Mouse (Mus musculus) hindbrain, postnatal 0 days (tissue): ENCODE measurements around the gene Tmem217. TPM values are rescaled to one million over a fixed set of nuclear protein-coding genes. Genes with fewer than 3 reads are reported as not detected.
A peak's percentile ranks its signal among the peaks of the same experiment; 100 is the strongest.
"Not testable (repeated sequence)": the region's sequence is repeated elsewhere in the genome, so short reads cannot be mapped to it uniquely, and the experiment has no call there.

Experiments
- ATAC-seq: fragments of 200-750 bp; cut with Nextera tagmentation; 2 replicates; pipeline ENCODE4 v1.8.0; 2017; ENCODE audit warnings: mild to moderate bottlenecking, moderate TSS enrichment, moderate library complexity
- DNase-seq: peaks from one replicate; pipeline ENCODE4 v3.0.0-alpha.2; 2015; ENCODE audit warnings: low spot score
- H3K27ac ChIP-seq: fragments of 300-500 bp; sonication (generic); 2 replicates; pipeline ENCODE4 v1.5.1; 2014; ENCODE audit warnings: mild to moderate bottlenecking
- H3K27me3 ChIP-seq: fragments of 300-500 bp; sonication (generic); 2 replicates; pipeline ENCODE4 v1.6.1; 2014; ENCODE audit warnings: low read length, mixed read lengths; ENCODE audit not compliant: insufficient read depth
- H3K36me3 ChIP-seq: fragments of 300-500 bp; sonication (generic); 2 replicates; pipeline ENCODE4 v1.6.1; 2014; ENCODE audit warnings: low read length, mixed read lengths; ENCODE audit not compliant: insufficient read depth
- H3K4me1 ChIP-seq: fragments of 300-500 bp; sonication (generic); 2 replicates; pipeline ENCODE4 v1.6.1; 2014; ENCODE audit warnings: antibody characterized with exemption, low read length, mixed read lengths; ENCODE audit not compliant: insufficient read depth
- H3K4me2 ChIP-seq: fragments of 300-500 bp; sonication (generic); 2 replicates; pipeline ENCODE4 v1.6.1; 2014; ENCODE audit warnings: low read depth, mild to moderate bottlenecking, low read length, moderate library complexity, mixed read lengths
- H3K4me3 ChIP-seq: fragments of 300-500 bp; sonication (generic); 2 replicates; pipeline ENCODE4 v1.5.1; 2014; ENCODE audit warnings: low read length
- H3K9ac ChIP-seq: fragments of 300-500 bp; sonication (generic); replicated peaks from 2 replicates; pipeline ENCODE4 v1.6.1; 2014; ENCODE audit warnings: mild to moderate bottlenecking, low read length, moderate library complexity, mixed read lengths
- H3K9me3 ChIP-seq: fragments of 300-500 bp; sonication (generic); 2 replicates; pipeline ENCODE4 v1.6.1; 2016; ENCODE audit warnings: low read length, mixed read lengths
- CTCF ChIP-seq: IDR thresholded peaks from 2 replicates; pipeline ENCODE4 v1.5.1; 2016; ENCODE audit warnings: antibody characterized with exemption, control low read depth, low read depth
- WGBS: fragments of 180-500 bp; shearing (Covaris S2); extraction: QIAGEN DNeasy Blood & Tissue Kit; methylation state at CpG from one replicate; pipeline ENCODE4 v1.1.7; 2014; 5-methylcytosine and 5-hydroxymethylcytosine counted together
- polyA plus RNA-seq: library from polyadenylated mRNA; unstranded; fragments of >200 nt; fragmentation: Nextera tagmentation; extraction: Ambion mirVana; gene quantifications from 2 replicates; pipeline ENCODE4 v1.2.1, GENCODE M21; 2015
- total RNA-seq: library from RNA; depleted of rRNA; stranded (reverse); fragments of >200 nt; gene quantifications from 2 replicates; pipeline ENCODE4 v1.2.3, GENCODE M21; 2014

The Tmem217 gene
- total and polyA plus RNA-seq, 2 experiments from 2014 or later: 0.90 TPM; not detected in 1

GRCm38 (mm10) chr17:29528568-29529187 lies 23.5 kb downstream of the Tmem217 start:
- Histone ChIP-seq H3K27ac (no peak overlapping the region), H3K4me2 (no peak overlapping the region), H3K9me3 (no peaks in the 10 kb centered on the region), H3K27me3 (no peaks in the 10 kb centered on the region), H3K36me3 (no peaks in the 10 kb centered on the region), H3K4me1 (peaks cover 3% of the 10 kb centered on the region; the same call in 1 of the 2 replicates), H3K4me3 (no peak overlapping the region), H3K9ac (no peak overlapping the region)
- 77% methylated on average over 8 of the region's 8 CpGs for WGBS
- peak; percentile 74 for TF ChIP-seq CTCF
- DNase-seq (peak; percentile 48), ATAC-seq (no peak)

GRCm38 (mm10) chr17:29525613-29526012 lies 26.6 kb downstream of the Tmem217 start:
- Histone ChIP-seq H3K4me3 (no peak overlapping the region), H3K27me3 (no peaks in the 10 kb centered on the region), H3K9ac (no peak overlapping the region), H3K9me3 (no peaks in the 10 kb centered on the region), H3K27ac (no peak overlapping the region), H3K4me1 (no peaks in the 10 kb centered on the region), H3K4me2 (no peak overlapping the region), H3K36me3 (no peaks in the 10 kb centered on the region)
- no peak for TF ChIP-seq CTCF
- 84% methylated on average over 2 of the region's 2 CpGs for WGBS
- no peak for DNase-seq
- ATAC-seq: no peak

GRCm38 (mm10) chr17:29519731-29520130 lies 32.5 kb downstream of the Tmem217 start:
- Histone ChIP-seq H3K9me3 (no peaks in the 10 kb centered on the region), H3K27ac (no peak overlapping the region), H3K4me1 (no peaks in the 10 kb centered on the region), H3K9ac (no peak overlapping the region), H3K27me3 (no peaks in the 10 kb centered on the region), H3K4me3 (no peak overlapping the region), H3K4me2 (no peak overlapping the region), H3K36me3 (no peaks in the 10 kb centered on the region)
- ATAC-seq (no peak), DNase-seq (no peak)
- 81% methylated on average over 8 of the region's 8 CpGs for WGBS
- no peak for TF ChIP-seq CTCF

GRCm38 (mm10) chr17:29518665-29519064 lies 33.5 kb downstream of the Tmem217 start:
- not testable (repeated sequence) for H3K27me3 ChIP-seq, H3K9ac ChIP-seq, H3K36me3 ChIP-seq, H3K9me3 ChIP-seq, H3K4me1 ChIP-seq, H3K27ac ChIP-seq, DNase-seq, H3K4me3 ChIP-seq, ATAC-seq, H3K4me2 ChIP-seq
- WGBS: 89% methylated on average over 5 of the region's 5 CpGs

GRCm38 (mm10) chr17:29514435-29514834 lies 37.8 kb downstream of the Tmem217 start:
- peak; percentile 90 for DNase-seq
- WGBS: 3% methylated on average over 11 of the region's 11 CpGs
- ATAC-seq: peak; percentile 77; the same call in 1 of the 2 replicates

GRCm38 (mm10) chr17:29513044-29513730 lies 39.0 kb downstream of the Tmem217 start:
- no peaks in the 10 kb centered on the region for H3K4me1 ChIP-seq
- DNase-seq: peak; percentile 72
- H3K9me3 ChIP-seq: no peaks in the 10 kb centered on the region
- H3K4me2 ChIP-seq: no peak overlapping the region
- no peak overlapping the region for H3K27ac ChIP-seq
- no peak overlapping the region for H3K4me3 ChIP-seq
- peak; percentile 76 for TF ChIP-seq CTCF
- no peaks in the 10 kb centered on the region for H3K36me3 ChIP-seq
- no peak overlapping the region for H3K9ac ChIP-seq
- 47% methylated on average over 13 of the region's 13 CpGs for WGBS
- no peaks in the 10 kb centered on the region for H3K27me3 ChIP-seq
- peak; percentile 62 for ATAC-seq

More at GRCm38 (mm10) chr17:29514435-29514834, 37.8 kb downstream of the Tmem217 start:
- no peaks in the 10 kb centered on the region for H3K4me1 ChIP-seq
- H3K9ac ChIP-seq: no peak overlapping the region
- no peaks in the 10 kb centered on the region for H3K27me3 ChIP-seq
- peak; percentile 95 for TF ChIP-seq CTCF
- no peaks in the 10 kb centered on the region for H3K36me3 ChIP-seq
- no peak overlapping the region for H3K4me3 ChIP-seq
- no peak overlapping the region for H3K4me2 ChIP-seq
- H3K9me3 ChIP-seq: no peaks in the 10 kb centered on the region
- H3K27ac ChIP-seq: no peak overlapping the region

- H3K4me1 ChIP-seq: no peaks in the 10 kb centered on the region
- H3K4me3 ChIP-seq: no peak overlapping the region
- H3K27ac ChIP-seq: no peak overlapping the region
- H3K9ac ChIP-seq: no peak overlapping the region
- WGBS: 64% methylated on average over 8 of the region's 8 CpGs
- H3K4me2 ChIP-seq: no peak overlapping the region
- ATAC-seq: no peak
- DNase-seq: no peak
- H3K27me3 ChIP-seq: no peaks in the 10 kb centered on the region
- H3K36me3 ChIP-seq: no peaks in the 10 kb centered on the region
- H3K9me3 ChIP-seq: no peaks in the 10 kb centered on the region
- no peak for TF ChIP-seq CTCF
Measured at GRCm38 (mm10) chr17:29510691-29511090, 41.5 kb downstream of the Tmem217 start.
